Mouse (Mus musculus): ENCODE data around the gene Poldip2. TPM values are rescaled to one million over a fixed set of nuclear protein-coding genes. Genes with fewer than 3 reads are reported as not detected.

Gene Poldip2
- polyA plus RNA-seq, 1 experiment, result 106 TPM

DNA sequence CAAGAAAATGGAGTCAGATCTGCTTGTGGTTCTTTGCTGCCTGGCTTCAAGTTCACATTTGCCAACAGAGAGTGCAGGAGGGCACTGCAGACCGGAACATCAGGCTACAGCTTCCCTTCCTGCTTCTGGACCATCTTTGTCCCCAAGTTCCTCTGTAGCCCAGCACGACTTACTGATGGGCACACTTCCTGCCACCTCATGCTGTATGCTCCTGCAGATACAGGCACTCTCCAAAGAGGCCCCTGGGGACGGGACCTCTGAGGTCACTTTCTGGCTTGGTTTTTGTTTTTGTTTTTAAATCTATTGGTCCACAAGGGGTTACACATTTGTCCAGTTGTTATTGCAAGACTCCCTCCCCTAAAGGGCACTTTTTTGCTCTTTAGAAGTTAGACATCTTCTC, 57.8 kb downstream of the Poldip2 start:
- no peak for DNase-seq (ENCODE audit: low read depth)
- TF ChIP-seq POLR2A (IDR thresholded peaks at IDR 0.05; ENCODE audit: borderline replicate concordance, extremely low read depth, insufficient read depth, insufficient read length, poor library complexity, severe bottlenecking), result no peak
- no peak for TF ChIP-seq CTCF (IDR thresholded peaks at IDR 0.05; ENCODE audit: borderline replicate concordance, extremely low read depth, insufficient read depth, insufficient read length)

- no peak for TF ChIP-seq POLR2A (IDR thresholded peaks at IDR 0.05; ENCODE audit: borderline replicate concordance, extremely low read depth, insufficient read depth, insufficient read length, poor library complexity, severe bottlenecking)
- TF ChIP-seq CTCF (IDR thresholded peaks at IDR 0.05; ENCODE audit: borderline replicate concordance, extremely low read depth, insufficient read depth, insufficient read length), result no peak
- DNase-seq (ENCODE audit: low read depth), result no peak
Measured at GRCm38 (mm10) chr11:78571441-78571840, 59.4 kb downstream of the Poldip2 start.

DNA sequence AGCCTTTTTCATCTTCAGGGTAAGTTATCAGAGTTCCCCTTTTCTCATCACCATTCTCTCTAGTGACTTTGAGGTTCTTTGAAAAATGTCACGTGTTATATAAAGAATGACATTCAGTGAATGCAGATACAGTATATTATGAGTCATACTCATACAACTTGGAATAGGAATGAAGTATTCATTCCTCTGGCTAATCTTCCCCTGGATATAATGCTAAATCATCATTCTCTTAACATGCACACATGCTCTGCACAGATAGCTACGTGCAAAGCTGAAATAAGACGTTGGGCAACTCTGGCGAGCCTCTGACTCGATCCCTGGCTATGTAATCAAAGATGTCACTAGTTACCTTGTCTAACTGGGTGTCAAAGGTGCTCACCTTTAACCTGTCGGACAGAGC, 59.9 kb downstream of the Poldip2 start:
- no peak for DNase-seq (ENCODE audit: low read depth)
- TF ChIP-seq CTCF (IDR thresholded peaks at IDR 0.05; ENCODE audit: borderline replicate concordance, extremely low read depth, insufficient read depth, insufficient read length) (no peak), POLR2A (IDR thresholded peaks at IDR 0.05; ENCODE audit: borderline replicate concordance, extremely low read depth, insufficient read depth, insufficient read length, poor library complexity, severe bottlenecking) (no peak)

Other genes starting within 250 kb of the Poldip2 start
- 0.49 and 0.72 TPM in 2 replicates for gene BC030499, start 221.4 kb upstream of the Poldip2 start, polyA plus RNA-seq (2012; rRNA removed)
- gene Spag5, start 210.7 kb upstream of the Poldip2 start, polyA plus RNA-seq (2012; rRNA removed), result 22.0 and 42.0 TPM in 2 replicates
- gene Aldoc, start 189.2 kb upstream of the Poldip2 start, polyA plus RNA-seq (2012; rRNA removed), result 126 and 134 TPM in 2 replicates
- gene Pigs, start 183.8 kb upstream of the Poldip2 start, polyA plus RNA-seq (2012; rRNA removed), result 75.3 and 81.7 TPM in 2 replicates
- 137 and 174 TPM in 2 replicates for gene Unc119, start 168.7 kb upstream of the Poldip2 start, polyA plus RNA-seq (2012; rRNA removed)
- gene Foxn1, start 125.6 kb upstream of the Poldip2 start, polyA plus RNA-seq (2012; rRNA removed), result 0.03 TPM in 2 replicates
- not detected in 2 replicates for gene Slc13a2, start 90.0 kb upstream of the Poldip2 start, polyA plus RNA-seq (2012; rRNA removed)
- gene Slc46a1, start 46.5 kb upstream of the Poldip2 start, polyA plus RNA-seq (2012; rRNA removed), result 15.1 and 15.5 TPM in 2 replicates
- 43.3 and 53.5 TPM in 2 replicates for gene Sarm1, start 14.4 kb upstream of the Poldip2 start, polyA plus RNA-seq (2012; rRNA removed)
- gene Vtn, start 13.1 kb upstream of the Poldip2 start, polyA plus RNA-seq (2012; rRNA removed), result 68.0 and 125 TPM in 2 replicates
- 0.15 and 0.32 TPM in 2 replicates for gene Sebox, start 8.7 kb upstream of the Poldip2 start, polyA plus RNA-seq (2012; rRNA removed)
- 49.9 and 65.5 TPM in 2 replicates for gene Tmem199, start within 50 bp of the Poldip2 start, polyA plus RNA-seq (2012; rRNA removed)
- 47.2 and 55.3 TPM in 2 replicates for gene Tnfaip1, start 24.1 kb downstream of the Poldip2 start, polyA plus RNA-seq (2012; rRNA removed)
- 69.7 and 79.3 TPM in 2 replicates for gene Ift20, start 24.2 kb downstream of the Poldip2 start, polyA plus RNA-seq (2012; rRNA removed)
- 15.2 and 16.6 TPM in 2 replicates for gene Tmem97, start 38.6 kb downstream of the Poldip2 start, polyA plus RNA-seq (2012; rRNA removed)
- 41.0 and 50.6 TPM in 2 replicates for gene Nlk, start 185.2 kb downstream of the Poldip2 start, polyA plus RNA-seq (2012; rRNA removed)
- gene Ccnq, start 239.5 kb downstream of the Poldip2 start, polyA plus RNA-seq (2012; rRNA removed), result 31.7 and 52.6 TPM in 2 replicates